Mouse (Mus musculus) urinary bladder, postnatal 0 days (tissue): ENCODE results near the gene Gatad2a. TPM values are rescaled to one million over a fixed set of nuclear protein-coding genes. Genes with fewer than 3 reads are reported as not detected.

Experiments
- polyA plus RNA-seq: library from polyadenylated mRNA; unstranded; fragments of >200 nt; fragmentation: Nextera tagmentation; extraction: Ambion mirVana; gene quantifications from 2 replicates; pipeline ENCODE4 v1.2.1, GENCODE M21; 2015

Gatad2a gene
- polyA plus RNA-seq, result 26.5 and 27.4 TPM in 2 replicates

GRCm38 (mm10) chr8:69995776-69996588, at the start of gene Gatad2a:
Gene Gatad2a (minus strand): TSS chr8:69996384.

DNA sequence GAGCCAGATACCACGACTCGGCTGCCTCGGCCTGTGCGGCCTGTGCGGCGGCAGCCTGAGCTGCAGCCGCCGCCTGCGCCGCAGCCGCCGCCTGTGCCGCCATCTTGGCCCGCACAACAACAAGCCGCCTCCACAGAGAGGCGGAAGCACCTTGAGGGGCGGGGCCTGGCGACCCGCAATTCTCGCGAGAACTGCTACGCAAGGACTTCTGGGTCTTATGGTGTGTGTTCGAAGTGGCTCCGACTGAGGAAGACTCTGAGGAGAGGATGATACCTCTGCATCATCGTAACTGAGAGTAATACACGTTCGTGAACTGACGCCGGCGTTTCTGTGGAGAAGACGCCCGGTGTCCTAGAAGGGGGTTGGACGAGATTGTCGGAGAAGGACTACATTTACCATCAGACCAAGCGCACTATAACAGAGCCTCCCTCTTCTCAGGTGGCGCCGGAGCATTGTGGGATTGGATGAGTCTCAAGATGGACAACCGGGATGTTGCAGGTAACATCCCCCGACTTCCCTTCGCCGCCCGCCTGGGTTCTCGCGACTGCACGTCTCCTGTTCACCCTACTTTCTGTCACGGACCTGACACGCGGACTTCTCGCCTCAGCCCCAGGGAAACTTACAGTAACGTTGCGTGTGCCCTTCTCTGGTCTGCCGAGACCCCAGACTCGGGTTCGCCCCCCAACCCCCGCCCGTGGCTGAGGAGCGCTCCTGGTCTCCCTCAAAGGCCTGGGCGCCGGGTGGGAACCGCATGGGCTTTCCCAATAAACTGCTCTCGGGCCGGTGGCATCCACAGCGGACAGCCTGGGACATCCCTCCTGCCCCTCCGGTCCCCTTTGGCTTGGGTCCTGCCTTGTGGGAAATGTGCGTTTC, 46.6 kb upstream of the Gatad2a start, which contains the start of the genes Mau2 and Sugp1:
Gene Mau2 (minus strand): TSS at position 152 of the 873 bp plus-strand sequence.
Gene Sugp1 (plus strand): TSS at position 231 of the 873 bp plus-strand sequence.

DNA sequence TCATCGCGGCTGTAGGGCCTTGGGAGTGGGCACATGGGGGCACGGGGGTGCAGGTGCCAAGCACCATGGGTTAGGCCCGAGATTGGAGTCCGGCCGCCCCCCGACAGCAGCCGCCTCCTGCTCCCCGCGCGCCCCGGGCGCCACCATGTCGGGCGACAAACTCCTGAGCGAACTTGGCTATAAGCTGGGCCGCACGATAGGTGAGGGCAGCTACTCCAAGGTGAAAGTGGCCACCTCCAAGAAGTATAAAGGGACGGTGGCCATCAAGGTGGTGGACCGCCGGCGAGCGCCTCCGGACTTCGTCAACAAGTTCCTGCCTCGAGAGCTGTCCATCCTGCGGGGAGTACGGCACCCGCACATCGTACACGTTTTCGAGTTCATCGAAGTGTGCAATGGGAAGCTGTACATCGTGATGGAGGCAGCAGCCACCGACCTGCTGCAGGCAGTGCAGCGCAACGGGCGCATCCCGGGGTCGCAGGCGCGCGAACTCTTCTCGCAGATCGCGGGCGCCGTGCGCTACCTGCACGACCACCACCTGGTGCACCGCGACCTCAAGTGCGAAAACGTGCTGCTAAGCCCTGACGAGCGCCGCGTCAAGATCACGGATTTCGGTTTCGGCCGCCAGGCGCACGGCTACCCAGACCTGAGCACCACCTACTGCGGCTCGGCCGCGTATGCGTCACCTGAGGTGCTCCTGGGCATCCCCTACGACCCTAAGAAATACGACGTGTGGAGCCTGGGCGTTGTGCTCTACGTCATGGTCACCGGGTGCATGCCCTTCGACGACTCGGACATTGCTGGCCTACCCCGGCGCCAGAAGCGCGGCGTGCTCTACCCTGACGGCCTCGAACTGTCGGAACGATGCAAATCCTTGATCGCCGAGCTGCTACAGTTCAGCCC, 93.8 kb downstream of the Gatad2a start, which contains the start of the genes Tssk6, Ndufa13 and Yjefn3:
Gene Tssk6 (plus strand): TSS at position 22 of the 900 bp plus-strand sequence.
Gene Ndufa13 (minus strand): TSS at position 396 of the 900 bp plus-strand sequence.
Gene Yjefn3 (minus strand): TSS at position 550 of the 900 bp plus-strand sequence.

DNA sequence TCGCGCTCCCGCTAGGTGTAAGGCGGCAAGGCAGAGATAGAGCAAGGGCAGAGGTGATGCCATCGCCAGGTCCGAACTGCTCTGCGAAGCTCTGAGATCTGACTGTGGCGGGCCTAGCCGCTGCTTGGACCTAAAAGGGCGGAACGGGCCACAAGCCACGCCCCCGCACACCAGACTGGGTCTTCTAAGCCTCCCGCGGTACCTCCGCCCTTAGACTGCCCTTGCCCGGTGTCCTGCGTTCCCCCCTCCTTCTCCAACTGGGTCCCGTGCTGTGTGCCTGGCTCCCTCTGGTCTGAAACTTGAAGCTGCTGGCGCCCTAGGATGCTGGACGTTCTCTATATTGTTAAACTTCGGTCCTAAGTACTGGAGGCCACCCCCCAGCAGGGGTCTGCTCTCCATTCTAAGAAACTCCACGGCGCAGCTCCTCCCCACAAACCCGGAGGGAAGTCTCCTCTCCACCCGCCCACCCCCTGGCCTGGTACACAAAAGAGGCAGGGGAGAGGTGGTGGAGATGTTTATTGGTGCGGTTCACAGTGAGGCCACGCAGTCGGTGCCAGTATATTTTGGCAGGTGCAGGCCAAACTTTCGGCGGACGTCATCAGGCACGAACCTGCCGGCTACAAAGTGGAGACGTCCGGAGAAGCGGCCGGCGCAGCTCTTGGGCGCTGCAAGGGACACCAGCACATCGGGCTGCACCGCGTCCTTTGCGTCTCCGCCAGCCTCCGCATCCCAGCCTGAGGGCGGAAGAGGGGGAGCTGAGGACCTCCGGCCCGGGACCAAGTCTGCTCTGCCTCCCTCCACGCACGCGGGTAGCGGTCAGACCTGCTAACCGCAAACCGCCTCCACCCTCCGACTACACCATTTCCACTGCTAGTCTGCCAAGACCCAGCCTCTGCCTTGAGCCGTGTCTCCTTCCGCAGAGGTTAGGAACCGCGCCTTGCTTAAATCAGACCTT, 108.6 kb downstream of the Gatad2a start, which contains the start of gene Cilp2:
Gene Cilp2 (minus strand): TSS at position 399 of the 955 bp plus-strand sequence.

Other genes starting within 250 kb of the Gatad2a start
- 1.7 and 2.6 TPM in 2 replicates for gene Zfp963, start 246.4 kb downstream of the Gatad2a start, polyA plus RNA-seq
- gene Gm20422, start 221.5 kb downstream of the Gatad2a start, polyA plus RNA-seq, result 0.29 and 0.59 TPM in 2 replicates
- 26.0 and 26.7 TPM in 2 replicates for gene Atp13a1, start 205.2 kb downstream of the Gatad2a start, polyA plus RNA-seq
- 10.9 and 11.7 TPM in 2 replicates for gene Zfp866, start 205.2 kb downstream of the Gatad2a start, polyA plus RNA-seq
- 5.5 and 8.5 TPM in 2 replicates for gene Gmip, start 187.7 kb downstream of the Gatad2a start, polyA plus RNA-seq
- 0.27 and 0.30 TPM in 2 replicates for gene Lpar2, start 174.0 kb downstream of the Gatad2a start, polyA plus RNA-seq
- 3.5 and 4.3 TPM in 2 replicates for gene Pbx4, start 163.9 kb downstream of the Gatad2a start, polyA plus RNA-seq
- 0.46 and 0.52 TPM in 2 replicates for gene Cilp2, start 108.7 kb downstream of the Gatad2a start, polyA plus RNA-seq
- gene Tssk6, start 94.2 kb downstream of the Gatad2a start, polyA plus RNA-seq, result 2.2 and 2.3 TPM in 2 replicates
- gene Ndufa13, start 93.8 kb downstream of the Gatad2a start, polyA plus RNA-seq, result 222 and 227 TPM in 2 replicates
- gene Yjefn3, start 93.7 kb downstream of the Gatad2a start, polyA plus RNA-seq, result 1.3 and 2.2 TPM in 2 replicates
- 26.6 and 28.0 TPM in 2 replicates for gene Mau2, start 46.4 kb upstream of the Gatad2a start, polyA plus RNA-seq
- gene Sugp1, start 46.4 kb upstream of the Gatad2a start, polyA plus RNA-seq, result 22.9 and 23.3 TPM in 2 replicates
- 0.14 TPM in 1 of 2 replicates, not detected in the other for gene Tm6sf2, start 76.5 kb upstream of the Gatad2a start, polyA plus RNA-seq
- gene Hapln4, start 87.1 kb upstream of the Gatad2a start, polyA plus RNA-seq, result 0.04 TPM in 2 replicates
- 0.10 and 0.16 TPM in 2 replicates for gene Ncan, start 124.5 kb upstream of the Gatad2a start, polyA plus RNA-seq
- 29.3 and 31.3 TPM in 2 replicates for gene Nr2c2ap, start 134.9 kb upstream of the Gatad2a start, polyA plus RNA-seq
- 7.5 and 7.9 TPM in 2 replicates for gene Rfxank, start 142.8 kb upstream of the Gatad2a start, polyA plus RNA-seq
- 30.9 and 33.6 TPM in 2 replicates for gene Borcs8, start 143.1 kb upstream of the Gatad2a start, polyA plus RNA-seq
- 0.24 and 0.37 TPM in 2 replicates for gene Mef2b, start 143.3 kb upstream of the Gatad2a start, polyA plus RNA-seq
- gene Tmem161a, start 176.0 kb upstream of the Gatad2a start, polyA plus RNA-seq, result 38.0 and 43.3 TPM in 2 replicates
- gene Slc25a42, start 215.9 kb upstream of the Gatad2a start, polyA plus RNA-seq, result 2.6 and 2.7 TPM in 2 replicates
- 11.8 and 12.9 TPM in 2 replicates for gene Sugp2, start 237.8 kb upstream of the Gatad2a start, polyA plus RNA-seq
- 13.7 and 14.2 TPM in 2 replicates for gene Armc6, start 238.1 kb upstream of the Gatad2a start, polyA plus RNA-seq